Mouse (Mus musculus) retina, embryonic 14.5 days (tissue): ENCODE data around the gene Ccdc85c.

Experiments used
- DNase-seq: peaks from one replicate; pipeline ENCODE4 v3.0.0-alpha.2; 2015; ENCODE audit warnings: low spot score

Ccdc85c gene

GRCm38 (mm10) chr12:108274661-108275507 lies at the start of gene Ccdc85c:
Gene Ccdc85c (minus strand): TSS chr12:108275425.
- no peak for DNase-seq

- DNase-seq: no peak
Measured at GRCm38 (mm10) chr12:108320096-108320495, 44.9 kb upstream of the Ccdc85c start.

- no peak for DNase-seq
Measured at GRCm38 (mm10) chr12:108318499-108318898, 43.3 kb upstream of the Ccdc85c start.

GRCm38 (mm10) chr12:108317826-108318430 lies 42.7 kb upstream of the Ccdc85c start:
- DNase-seq: no peak

- peak; percentile 61 for DNase-seq
Measured at GRCm38 (mm10) chr12:108317201-108317738, 42.0 kb upstream of the Ccdc85c start.

- no peak for DNase-seq
Measured at GRCm38 (mm10) chr12:108316655-108317054, 41.4 kb upstream of the Ccdc85c start.

GRCm38 (mm10) chr12:108315818-108316217 lies 40.6 kb upstream of the Ccdc85c start:
- no peak for DNase-seq

GRCm38 (mm10) chr12:108313244-108313772 lies 38.1 kb upstream of the Ccdc85c start:
- no peak for DNase-seq

GRCm38 (mm10) chr12:108312432-108312851 lies 37.2 kb upstream of the Ccdc85c start:
- DNase-seq: peak; percentile 36

- DNase-seq: no peak
Measured at GRCm38 (mm10) chr12:108311741-108312290, 36.6 kb upstream of the Ccdc85c start.

GRCm38 (mm10) chr12:108310456-108311027 lies 35.3 kb upstream of the Ccdc85c start:
- no peak for DNase-seq

GRCm38 (mm10) chr12:108310041-108310440 lies 34.8 kb upstream of the Ccdc85c start:
- no peak for DNase-seq

- no peak for DNase-seq
Measured at GRCm38 (mm10) chr12:108309116-108309794, 34.0 kb upstream of the Ccdc85c start.

GRCm38 (mm10) chr12:108308363-108308856 lies 33.2 kb upstream of the Ccdc85c start:
- no peak for DNase-seq

GRCm38 (mm10) chr12:108307553-108307952 lies 32.3 kb upstream of the Ccdc85c start:
- DNase-seq: peak; percentile 77

GRCm38 (mm10) chr12:108305812-108306794 lies 30.9 kb upstream of the Ccdc85c start, which contains the start of gene Hhipl1:
Gene Hhipl1 (plus strand): TSS chr12:108306270.
- DNase-seq: peak; percentile 68

GRCm38 (mm10) chr12:108305172-108305571 lies 29.9 kb upstream of the Ccdc85c start:
- DNase-seq: no peak

- DNase-seq: peak; percentile 23
Measured at GRCm38 (mm10) chr12:108303778-108304365, 28.6 kb upstream of the Ccdc85c start.

- DNase-seq: no peak
Measured at GRCm38 (mm10) chr12:108301006-108301405, 25.8 kb upstream of the Ccdc85c start.

GRCm38 (mm10) chr12:108297033-108297432 lies 21.8 kb upstream of the Ccdc85c start:
- DNase-seq: peak; percentile 63
